Mouse (Mus musculus): ENCODE data around the gene Pink1. TPM values are rescaled to one million over a fixed set of nuclear protein-coding genes. Genes with fewer than 3 reads are reported as not detected.

Gene Pink1
- 145 and 249 TPM in 2 replicates for polyA plus RNA-seq (2012; rRNA removed; ENCODE audit: low replicate concordance)

DNA sequence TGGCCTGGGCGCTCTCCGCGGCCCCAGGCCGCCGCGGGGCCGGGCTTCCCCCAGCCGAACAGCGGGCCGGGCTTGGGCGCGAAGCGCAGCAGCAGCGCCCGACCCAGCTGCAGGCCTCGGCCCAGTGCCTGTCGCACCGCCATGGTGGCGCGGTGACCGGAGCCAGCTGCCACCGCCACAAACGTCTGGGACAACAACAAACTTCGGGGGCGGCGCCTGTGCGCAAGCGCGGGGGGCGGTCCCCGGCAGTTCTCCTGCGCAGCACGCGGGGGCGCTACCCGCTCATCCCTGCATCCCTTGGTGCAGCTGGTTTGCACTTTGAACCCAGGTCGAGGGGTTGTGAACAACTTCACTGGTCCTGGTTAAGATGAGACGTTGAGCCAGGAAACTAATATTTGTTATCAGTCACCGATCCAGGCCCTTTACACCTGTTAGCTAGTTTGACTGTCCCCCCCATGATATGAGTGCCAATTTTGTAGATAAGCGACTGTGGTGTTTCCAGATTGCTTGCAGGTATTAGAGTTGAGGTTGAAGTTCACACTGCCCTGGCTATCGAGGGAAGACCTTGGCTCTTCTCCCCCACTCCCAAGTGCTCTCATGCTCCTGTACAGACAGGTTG, at the start of gene Pink1:
Gene Pink1, minus strand, starts transcription at position 231 of the 619 bp plus-strand sequence.

DNA sequence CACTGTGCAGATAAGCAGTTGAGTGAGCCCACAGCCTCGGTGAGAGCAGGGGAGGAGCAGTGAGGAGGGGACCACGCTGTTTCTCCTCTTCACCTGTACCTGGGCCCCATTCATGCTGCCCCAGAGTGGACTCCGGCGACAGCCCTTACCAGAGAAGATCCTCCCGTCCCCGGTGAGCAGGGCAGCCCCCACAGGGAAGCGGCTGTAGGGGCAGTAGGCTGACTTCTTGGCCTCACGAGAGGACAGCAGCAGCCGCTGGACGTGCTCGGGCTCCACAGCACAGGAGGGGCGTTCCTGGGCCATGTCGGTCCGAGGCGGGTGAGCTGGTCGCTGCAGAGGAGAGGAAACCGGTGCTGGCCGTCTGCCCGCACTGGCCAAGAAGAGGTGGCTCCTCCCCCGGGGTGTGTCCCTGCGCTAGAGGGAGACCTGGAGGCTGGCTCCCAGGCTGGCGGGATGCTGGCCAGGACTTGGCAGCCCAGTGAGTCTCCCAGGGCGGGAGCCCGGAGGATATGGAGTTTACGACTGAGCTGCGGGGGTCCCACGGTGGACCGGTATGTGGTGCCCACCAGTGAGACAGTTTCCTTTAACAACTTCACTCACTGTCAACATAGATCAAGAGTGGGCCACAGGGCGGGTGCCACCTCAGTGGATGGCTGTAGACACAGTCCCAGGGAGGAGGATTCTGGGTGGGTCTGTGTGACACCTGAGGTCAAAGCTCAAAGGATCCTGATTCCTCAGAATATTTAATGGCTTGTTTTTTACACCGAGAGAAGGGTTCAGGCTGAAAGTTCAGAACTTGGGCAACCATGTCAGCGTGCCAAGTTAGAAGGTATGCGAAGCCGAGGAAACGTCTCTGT, 41.8 kb upstream of the Pink1 start, which contains the start of gene Cda:
Gene Cda, minus strand, starts transcription at position 352 of the 857 bp plus-strand sequence.

DNA sequence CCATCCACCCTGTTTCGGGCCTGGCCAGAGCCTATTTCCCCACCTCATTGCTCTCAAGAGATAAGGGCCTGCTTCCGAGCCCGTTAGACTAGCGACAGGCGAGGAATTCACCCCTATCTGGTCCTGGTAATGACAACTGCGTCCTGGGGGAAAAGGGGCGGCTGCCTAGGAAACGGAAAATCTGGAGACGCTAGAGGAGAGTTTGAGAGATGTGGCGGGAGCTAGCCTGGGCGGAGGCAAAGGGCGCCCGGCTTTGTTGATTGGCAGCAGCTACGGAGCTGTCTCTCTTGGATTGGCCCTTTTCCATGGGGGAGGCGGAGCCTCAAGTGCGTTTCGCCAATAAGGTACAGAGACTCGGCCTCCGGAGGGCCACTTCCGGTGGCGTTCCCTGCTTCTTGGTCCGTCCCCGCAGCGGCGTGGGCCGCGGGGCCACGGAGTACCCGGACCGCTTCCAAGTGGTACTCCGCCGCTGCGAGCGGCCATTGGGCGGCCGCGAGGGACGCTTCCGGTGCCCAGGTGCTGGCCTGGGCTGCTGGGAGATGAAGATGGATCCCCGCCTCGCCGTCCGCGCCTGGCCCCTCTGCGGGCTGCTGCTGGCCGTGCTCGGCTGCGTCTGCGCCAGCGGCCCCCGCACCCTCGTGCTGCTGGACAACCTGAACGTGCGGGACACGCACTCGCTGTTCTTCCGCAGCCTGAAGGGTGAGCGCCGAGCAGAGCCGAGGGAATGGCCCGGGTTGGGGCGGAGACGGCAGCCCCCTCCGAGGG, 21.6 kb downstream of the Pink1 start, which contains the start of gene Ddost:
Gene Ddost, plus strand, starts transcription at position 391 of the 765 bp plus-strand sequence.

Other genes with a start within 250 kb of the Pink1 start
- 55.8 and 89.3 TPM in 2 replicates for gene Hp1bp3, start 110.0 kb downstream of the Pink1 start, polyA plus RNA-seq (2012; rRNA removed; ENCODE audit: low replicate concordance)
- gene Sh2d5, start 75.9 kb downstream of the Pink1 start, polyA plus RNA-seq (2012; rRNA removed; ENCODE audit: low replicate concordance): 0.29 and 0.48 TPM in 2 replicates
- gene Kif17, start 75.9 kb downstream of the Pink1 start, polyA plus RNA-seq (2012; rRNA removed; ENCODE audit: low replicate concordance): 0.85 and 1.7 TPM in 2 replicates
- 160 and 305 TPM in 2 replicates for gene Ddost, start 21.6 kb downstream of the Pink1 start, polyA plus RNA-seq (2012; rRNA removed; ENCODE audit: low replicate concordance)
- 4.3 and 5.6 TPM in 2 replicates for gene Cda, start 41.7 kb upstream of the Pink1 start, polyA plus RNA-seq (2012; rRNA removed; ENCODE audit: low replicate concordance)
- gene Fam43b, start 70.2 kb upstream of the Pink1 start, polyA plus RNA-seq (2012; rRNA removed; ENCODE audit: low replicate concordance): 0.04 TPM in 1 of 2 replicates, not detected in the other
- gene Mul1, start 108.4 kb upstream of the Pink1 start, polyA plus RNA-seq (2012; rRNA removed; ENCODE audit: low replicate concordance): 19.9 and 22.4 TPM in 2 replicates
- gene Camk2n1, start 128.0 kb upstream of the Pink1 start, polyA plus RNA-seq (2012; rRNA removed; ENCODE audit: low replicate concordance): 3.9 and 10.8 TPM in 2 replicates

Data from subcutaneous adipose tissue, adult 2 months (tissue).